Mouse (Mus musculus) frontal cortex, adult 2 months (tissue): Measurements from ENCODE around the gene Ttc23. TPM values are rescaled to one million over a fixed set of nuclear protein-coding genes. Genes with fewer than 3 reads are reported as not detected.

Experiments
- DNase-seq, 2 experiments: peaks; one replicate each; pipeline ENCODE4 v3.0.0; 2022; ENCODE audit warnings: low spot score in 1 of 2; ENCODE audit errors: extremely low spot score in 1 of 2
- polyA plus RNA-seq: library from polyadenylated mRNA; depleted of rRNA; stranded (reverse); fragments of >200 nt; gene quantifications from 2 replicates; pipeline ENCODE4 v1.2.3, GENCODE M21; 2012

Gene Ttc23
- polyA plus RNA-seq, 1 experiment: 5.5 TPM

- DNase-seq: no peak
These were observed 45.8 kb downstream of the Ttc23 start for GRCm38 (mm10) chr7:67692791-67693538.

- no peak for DNase-seq
These were observed 48.7 kb downstream of the Ttc23 start for GRCm38 (mm10) chr7:67695906-67696305.

- DNase-seq: no peak
These were observed 50.9 kb downstream of the Ttc23 start for GRCm38 (mm10) chr7:67697892-67698630.

GRCm38 (mm10) chr7:67699301-67699700 lies 52.1 kb downstream of the Ttc23 start:
- no peak for DNase-seq

- peak in 1 of 2 experiments; percentile 51 for DNase-seq
These were observed 53.6 kb downstream of the Ttc23 start for GRCm38 (mm10) chr7:67700846-67701245.

- no peak for DNase-seq
These were observed 54.2 kb downstream of the Ttc23 start for GRCm38 (mm10) chr7:67701252-67701914.

- no peak for DNase-seq
These were observed 61.0 kb downstream of the Ttc23 start for GRCm38 (mm10) chr7:67708160-67708559.

GRCm38 (mm10) chr7:67710216-67710615 lies 63.0 kb downstream of the Ttc23 start:
- no peak for DNase-seq

- peak; percentile 27 to 57 for DNase-seq
These were observed 66.8 kb downstream of the Ttc23 start for GRCm38 (mm10) chr7:67713820-67714510.

- no peak for DNase-seq
These were observed 68.0 kb downstream of the Ttc23 start for GRCm38 (mm10) chr7:67715176-67715575.

- peak in 1 of 2 experiments; percentile 9 for DNase-seq
These were observed 69.1 kb downstream of the Ttc23 start for GRCm38 (mm10) chr7:67716213-67716878.

- peak; percentile 14 to 58 for DNase-seq
These were observed 69.7 kb downstream of the Ttc23 start for GRCm38 (mm10) chr7:67716925-67717324.

- no peak for DNase-seq
These were observed 70.3 kb downstream of the Ttc23 start for GRCm38 (mm10) chr7:67717520-67717919.

- DNase-seq: no peak
These were observed 71.6 kb downstream of the Ttc23 start for GRCm38 (mm10) chr7:67718804-67719203.

GRCm38 (mm10) chr7:67722163-67722562 lies 75.0 kb downstream of the Ttc23 start:
- no peak for DNase-seq

- DNase-seq: no peak
These were observed 77.3 kb downstream of the Ttc23 start for GRCm38 (mm10) chr7:67724536-67724935.

GRCm38 (mm10) chr7:67725016-67725415 lies 77.8 kb downstream of the Ttc23 start:
- no peak for DNase-seq

- DNase-seq: no peak
These were observed 81.0 kb downstream of the Ttc23 start for GRCm38 (mm10) chr7:67728203-67728602.

GRCm38 (mm10) chr7:67728809-67729208 lies 81.6 kb downstream of the Ttc23 start:
- DNase-seq: no peak

- no peak for DNase-seq
These were observed 83.4 kb downstream of the Ttc23 start for GRCm38 (mm10) chr7:67730431-67731110.
